Mouse (Mus musculus) embryo, embryonic 9.5 days (tissue): ENCODE measurements around the gene Satb1.

Experiments
- DNase-seq: peaks from one replicate; pipeline ENCODE4 v3.0.0-alpha.2; 2017; ENCODE audit errors: extremely low spot score

Satb1 gene

GRCm38 (mm10) chr17:51832900-51833577 is at the start of gene Satb1:
Gene Satb1 (minus strand): TSS chr17:51833290.
- DNase-seq = peak; percentile 61

GRCm38 (mm10) chr17:51882566-51882965 is 49.5 kb upstream of the Satb1 start:
- DNase-seq = no peak

- DNase-seq = no peak
Observed at GRCm38 (mm10) chr17:51880895-51881622, 48.0 kb upstream of the Satb1 start.

- no peak for DNase-seq
Observed at GRCm38 (mm10) chr17:51880221-51880620, 47.1 kb upstream of the Satb1 start.

DNA sequence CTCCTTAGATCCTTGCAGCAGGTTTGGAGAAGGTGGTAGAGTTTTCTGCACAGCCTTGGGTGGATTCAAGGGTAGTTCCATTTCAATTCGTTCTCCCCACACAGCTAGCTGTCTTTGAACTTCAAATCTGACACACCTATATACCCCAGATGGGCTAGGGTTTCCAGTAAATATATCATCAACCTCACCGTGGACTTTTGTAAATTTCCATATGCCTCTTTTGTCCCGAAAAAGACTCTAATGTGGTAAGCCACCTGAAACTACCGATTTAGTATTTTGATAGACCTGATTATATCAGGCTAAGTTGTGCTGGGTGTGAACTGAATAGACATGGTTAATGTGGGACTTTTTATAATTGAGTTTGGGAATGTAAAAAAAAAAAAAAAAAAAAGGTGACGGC is 46.6 kb upstream of the Satb1 start:
- no peak for DNase-seq

- DNase-seq = no peak
Observed at GRCm38 (mm10) chr17:51879171-51879570, 46.1 kb upstream of the Satb1 start.

DNA sequence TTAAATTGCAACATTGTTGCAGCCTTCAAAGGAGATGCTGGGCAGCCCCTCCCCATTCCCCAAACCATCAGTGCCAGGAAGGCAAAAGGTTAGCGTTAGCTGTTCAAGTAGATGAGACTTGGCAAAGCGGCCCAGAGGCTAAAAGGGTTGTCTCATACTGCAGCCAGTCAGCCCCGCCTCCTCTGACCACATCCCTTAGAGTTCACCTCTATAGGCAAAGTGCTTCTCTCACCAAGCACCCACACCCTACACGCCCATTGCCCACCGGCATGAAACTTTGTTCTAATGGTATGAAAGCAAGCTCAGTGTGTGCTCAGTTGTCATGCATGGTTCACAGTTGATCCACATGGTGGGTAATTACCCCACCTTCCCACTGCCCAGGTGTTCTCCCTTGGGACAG is 43.4 kb upstream of the Satb1 start:
- DNase-seq = no peak

DNA sequence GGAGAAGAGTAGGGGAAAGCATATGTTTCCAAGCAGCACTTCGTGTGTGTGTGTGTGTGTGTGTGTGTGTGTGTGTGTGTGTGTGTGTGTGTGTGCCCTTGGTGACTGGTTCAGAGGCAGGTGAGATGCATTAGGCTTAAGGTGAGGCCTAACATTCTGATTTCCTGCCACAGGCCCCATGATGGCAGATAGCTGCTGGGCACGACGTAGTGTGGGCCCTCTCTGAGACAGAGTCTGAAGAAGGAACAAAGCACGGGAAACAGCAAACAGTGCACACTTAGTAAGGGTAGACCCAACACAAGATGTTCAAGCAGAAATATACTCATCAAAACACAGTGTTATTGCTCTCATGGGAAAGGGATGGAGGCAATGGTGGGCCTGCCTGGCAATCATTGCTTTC is 24.5 kb upstream of the Satb1 start:
- no peak for DNase-seq

DNA sequence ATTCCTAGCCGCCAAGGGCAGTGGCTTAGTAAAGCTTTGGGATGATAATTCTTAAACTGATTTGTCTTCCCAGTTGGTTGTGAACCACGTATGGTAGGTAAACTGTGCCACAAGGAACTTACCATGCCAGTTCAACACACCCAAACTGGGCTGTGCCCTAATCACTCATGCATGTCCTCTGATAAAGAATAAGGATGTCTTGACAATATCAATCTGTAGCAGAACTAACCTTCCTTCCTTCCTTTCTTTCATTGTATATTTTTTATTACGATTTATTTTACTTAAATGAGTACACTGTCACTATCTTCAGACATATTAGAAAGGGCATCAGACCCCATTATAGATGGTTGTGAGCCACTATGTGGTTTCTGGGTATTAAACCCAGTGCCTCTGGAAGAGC is 23.2 kb upstream of the Satb1 start:
- no peak for DNase-seq

DNA sequence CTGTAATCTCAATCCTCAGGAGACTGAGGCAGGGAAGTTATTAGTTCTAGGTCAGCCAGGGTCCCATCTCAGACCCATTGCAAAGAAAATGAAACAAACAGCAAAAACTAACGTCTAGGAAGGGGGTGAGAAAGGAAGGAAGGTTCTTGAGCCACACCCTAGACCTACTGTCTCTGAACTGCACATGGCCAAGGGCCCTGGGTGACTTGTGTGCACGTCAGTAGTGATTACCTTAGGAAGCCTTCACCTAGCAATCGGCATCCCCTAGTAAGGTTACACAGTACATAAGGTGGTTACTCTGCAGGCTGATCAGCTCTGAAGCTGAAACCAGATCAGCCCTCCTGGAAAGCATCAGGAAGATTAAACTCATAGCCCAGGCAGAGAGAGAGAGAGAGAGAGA is 22.2 kb upstream of the Satb1 start:
- DNase-seq = no peak

GRCm38 (mm10) chr17:51853952-51854351 is 20.9 kb upstream of the Satb1 start:
- no peak for DNase-seq

- no peak for DNase-seq
Observed at GRCm38 (mm10) chr17:51840596-51840995, 7.5 kb upstream of the Satb1 start.

GRCm38 (mm10) chr17:51839484-51839883 is 6.4 kb upstream of the Satb1 start:
- no peak for DNase-seq

DNA sequence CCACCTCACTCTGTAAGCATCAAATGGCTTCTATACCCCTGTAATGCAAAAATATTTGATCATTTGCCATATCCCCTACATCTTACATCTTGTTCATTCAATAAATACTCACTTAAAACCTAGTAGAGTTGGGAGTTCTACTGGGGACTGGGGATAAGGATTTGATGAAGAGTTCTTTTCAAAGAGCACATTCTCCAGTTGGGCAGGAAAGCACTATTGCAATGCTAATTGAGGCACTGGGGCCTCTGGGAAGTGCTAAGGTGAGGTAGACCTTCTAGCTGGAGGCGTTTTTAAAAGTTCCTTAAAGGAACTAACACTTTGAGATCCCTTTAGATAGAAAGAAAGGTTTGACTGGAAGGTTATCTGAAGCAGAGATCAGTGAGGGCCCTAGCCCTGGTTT is 3.8 kb upstream of the Satb1 start:
- no peak for DNase-seq

GRCm38 (mm10) chr17:51836243-51836642 is 3.2 kb upstream of the Satb1 start:
- no peak for DNase-seq

GRCm38 (mm10) chr17:51833578-51834361 is 680 bp upstream of the Satb1 start:
- DNase-seq = peak; percentile 29

GRCm38 (mm10) chr17:51832421-51832875 is 642 bp downstream of the Satb1 start:
- no peak for DNase-seq

DNA sequence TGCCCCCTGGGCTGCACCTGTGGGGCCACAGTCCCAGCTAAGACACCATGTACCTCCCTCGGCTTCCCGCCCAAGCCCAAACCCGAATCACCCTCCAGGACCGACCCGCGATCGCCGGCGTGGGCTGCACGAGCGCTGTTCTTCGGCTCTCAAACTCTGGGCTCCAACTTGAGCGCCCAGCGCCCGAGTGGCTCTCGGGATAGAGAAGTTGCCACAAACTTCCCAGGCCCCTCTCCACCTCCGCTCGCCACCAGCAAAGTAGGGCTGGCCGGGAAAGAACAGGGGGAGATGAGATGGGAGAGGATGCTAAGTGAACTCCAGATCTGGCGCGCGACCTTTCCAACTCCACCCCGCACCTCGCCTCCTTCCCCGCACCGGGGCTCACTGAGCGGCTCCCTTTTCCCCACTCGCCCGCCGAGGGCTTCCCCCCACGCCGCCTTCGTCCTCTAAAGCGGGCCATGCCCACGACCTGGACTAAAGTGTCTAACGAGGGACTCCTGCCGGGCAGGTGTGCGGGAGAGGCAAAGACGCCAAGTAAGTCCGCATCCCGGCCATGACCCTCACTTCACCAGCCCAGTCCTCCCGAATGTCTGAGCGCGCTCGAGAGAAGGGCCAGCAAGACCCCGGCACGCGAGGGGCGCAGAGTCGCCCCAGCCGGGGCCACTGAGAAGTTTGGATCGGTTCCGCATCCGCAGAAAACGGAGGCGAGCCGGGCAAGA is 1.2 kb downstream of the Satb1 start:
- DNase-seq = peak; percentile 51

- DNase-seq = peak; percentile 41
Observed at GRCm38 (mm10) chr17:51831121-51831701, 1.9 kb downstream of the Satb1 start.

- no peak for DNase-seq
Observed at GRCm38 (mm10) chr17:51829436-51829835, 3.7 kb downstream of the Satb1 start.

GRCm38 (mm10) chr17:51827922-51828410 is 5.1 kb downstream of the Satb1 start:
- DNase-seq = no peak
